Mouse (Mus musculus): ENCODE results near the gene Olfr593. TPM values are rescaled to one million over a fixed set of nuclear protein-coding genes. Genes with fewer than 3 reads are reported as not detected.

Gene Olfr593
- not detected in 2 replicates for polyA plus RNA-seq (2012; rRNA removed)

DNA sequence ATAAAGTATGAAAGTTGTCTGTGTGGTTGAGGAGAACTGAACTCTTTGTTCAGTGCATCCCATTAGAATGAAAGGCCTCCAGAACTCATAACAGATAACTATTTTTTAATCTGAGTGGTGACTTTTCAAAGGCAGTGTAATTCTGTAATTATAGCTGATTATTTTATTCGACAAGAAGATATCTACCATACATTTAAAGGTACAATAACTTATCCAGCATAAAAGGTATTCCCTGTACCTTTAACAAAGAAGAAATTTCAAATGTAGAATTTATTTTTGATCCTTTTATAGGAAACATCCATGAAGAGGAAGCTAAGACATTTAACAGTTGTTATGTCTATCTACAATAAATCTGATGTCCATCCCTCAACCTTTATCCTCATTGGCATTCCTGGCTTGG is at the start of gene Olfr593:
TSS of gene Olfr593 (plus strand) at position 301 of the 400 bp plus-strand sequence.

DNA sequence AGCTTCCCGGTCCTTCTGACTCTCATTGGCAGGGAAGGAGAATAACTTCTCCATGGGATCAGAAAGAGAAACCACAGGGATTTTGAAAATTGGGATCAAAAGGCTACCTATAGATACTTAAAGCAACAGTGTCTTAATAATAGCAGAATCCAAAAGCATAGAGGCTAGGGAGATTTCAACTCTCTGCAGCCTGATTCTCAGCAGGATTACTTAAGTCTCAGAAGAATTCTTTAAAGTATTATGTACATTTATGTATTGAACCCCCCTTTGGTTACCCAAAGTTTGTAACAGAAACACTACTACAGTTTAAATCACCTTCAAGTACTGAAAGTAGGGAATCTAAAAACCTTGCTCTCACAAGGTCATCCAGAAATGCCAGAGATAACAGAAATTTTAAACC is 33.4 kb upstream of the Olfr593 start, which contains the start of gene Olfr591:
TSS of gene Olfr591 (minus strand) at position 101 of the 400 bp plus-strand sequence.

DNA sequence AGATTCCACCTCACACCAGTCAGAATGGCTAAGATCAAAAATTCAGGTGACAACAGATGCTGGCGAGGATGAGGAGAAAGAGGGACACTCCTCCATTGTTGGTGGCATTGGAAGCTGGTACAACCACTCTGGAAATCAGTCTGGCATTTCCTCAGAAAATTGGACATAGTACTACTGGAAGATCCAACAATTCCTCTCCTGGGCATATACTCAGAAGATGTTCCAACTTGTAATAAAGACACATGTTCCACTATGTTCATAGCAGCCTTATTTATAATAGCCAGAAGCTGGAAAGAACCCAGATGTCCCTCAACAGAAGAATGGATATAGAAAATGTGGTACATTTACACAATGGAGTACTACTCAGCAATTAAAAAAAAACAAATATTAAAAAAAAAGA is 27.2 kb upstream of the Olfr593 start, which contains the start of gene Olfr592:
TSS of gene Olfr592 (plus strand) at position 301 of the 400 bp plus-strand sequence.

DNA sequence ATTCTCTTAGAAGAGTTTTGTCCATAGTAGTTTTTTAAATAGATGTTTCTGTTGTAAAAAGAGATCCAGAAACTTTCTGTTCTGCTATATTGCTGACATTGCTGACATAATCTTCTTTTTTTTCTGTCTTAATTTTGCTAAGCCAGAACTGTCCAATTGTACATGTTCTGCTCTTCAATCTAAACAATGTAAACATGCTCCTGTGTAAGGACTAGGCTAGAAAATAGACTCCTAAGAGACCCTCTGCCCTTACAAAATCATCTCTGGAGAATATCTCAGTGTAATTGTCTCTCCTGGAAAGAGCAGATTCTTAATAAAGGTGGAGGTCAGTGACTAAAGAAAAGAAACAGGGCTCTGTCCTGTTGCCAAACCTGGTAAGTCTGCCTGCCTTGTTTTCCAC is 5.0 kb downstream of the Olfr593 start, which contains the start of gene Olfr594:
TSS of gene Olfr594 (plus strand) at position 301 of the 400 bp plus-strand sequence.

DNA sequence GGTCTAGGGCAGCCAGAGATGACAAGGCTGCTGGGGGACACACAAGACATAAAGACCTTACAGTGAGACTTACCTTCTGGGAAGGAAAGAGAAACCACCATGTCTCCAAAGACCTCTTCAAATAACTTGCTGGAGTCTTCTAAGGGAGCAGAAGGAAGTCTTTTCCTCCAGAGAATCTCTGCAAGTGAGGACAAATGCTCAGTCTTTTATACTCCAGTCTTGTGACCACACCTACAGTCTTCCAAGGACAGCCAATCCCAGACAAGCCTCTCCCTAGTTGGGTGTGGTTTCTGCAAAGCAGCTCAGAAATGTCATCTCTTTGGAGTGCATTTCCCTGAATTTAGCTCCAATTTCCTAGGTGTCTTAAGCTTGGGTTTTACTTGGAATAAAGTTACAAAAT is 40.7 kb downstream of the Olfr593 start, which contains the start of gene Usp17ld:
TSS of gene Usp17ld (minus strand) at position 101 of the 400 bp plus-strand sequence.

Other genes starting within 250 kb of the Olfr593 start
- not detected in 2 replicates for gene Olfr576, start 249.2 kb upstream of the Olfr593 start, polyA plus RNA-seq (2012; rRNA removed)
- gene Olfr577, start 235.9 kb upstream of the Olfr593 start, polyA plus RNA-seq (2012; rRNA removed), result not detected in 2 replicates
- gene Olfr578, start 222.5 kb upstream of the Olfr593 start, polyA plus RNA-seq (2012; rRNA removed), result not detected in 2 replicates
- gene Olfr582, start 173.8 kb upstream of the Olfr593 start, polyA plus RNA-seq (2012; rRNA removed), result not detected in 2 replicates
- gene Olfr583, start 160.6 kb upstream of the Olfr593 start, polyA plus RNA-seq (2012; rRNA removed), result not detected in 2 replicates
- gene Olfr584, start 130.0 kb upstream of the Olfr593 start, polyA plus RNA-seq (2012; rRNA removed), result not detected in 2 replicates
- not detected in 2 replicates for gene Olfr585, start 114.1 kb upstream of the Olfr593 start, polyA plus RNA-seq (2012; rRNA removed)
- gene Olfr586, start 86.2 kb upstream of the Olfr593 start, polyA plus RNA-seq (2012; rRNA removed), result not detected in 2 replicates
- gene Olfr588-ps1, start 71.0 kb upstream of the Olfr593 start, polyA plus RNA-seq (2012; rRNA removed), result not detected in 2 replicates
- not detected in 2 replicates for gene Olfr589, start 55.5 kb upstream of the Olfr593 start, polyA plus RNA-seq (2012; rRNA removed)
- gene Olfr591, start 33.5 kb upstream of the Olfr593 start, polyA plus RNA-seq (2012; rRNA removed), result not detected in 2 replicates
- gene Olfr592, start 27.1 kb upstream of the Olfr593 start, polyA plus RNA-seq (2012; rRNA removed), result not detected in 2 replicates
- gene Olfr594, start 5.1 kb downstream of the Olfr593 start, polyA plus RNA-seq (2012; rRNA removed), result not detected in 2 replicates
- gene Usp17ld, start 40.6 kb downstream of the Olfr593 start, polyA plus RNA-seq (2012; rRNA removed), result not detected in 2 replicates
- gene Olfr596, start 93.8 kb downstream of the Olfr593 start, polyA plus RNA-seq (2012; rRNA removed), result not detected in 2 replicates
- gene Olfr597, start 104.5 kb downstream of the Olfr593 start, polyA plus RNA-seq (2012; rRNA removed), result not detected in 2 replicates
- gene Olfr598, start 111.7 kb downstream of the Olfr593 start, polyA plus RNA-seq (2012; rRNA removed), result not detected in 2 replicates
- gene Olfr599, start 124.1 kb downstream of the Olfr593 start, polyA plus RNA-seq (2012; rRNA removed), result not detected in 2 replicates
- gene Olfr600, start 137.8 kb downstream of the Olfr593 start, polyA plus RNA-seq (2012; rRNA removed), result not detected in 2 replicates
- gene Olfr601, start 150.8 kb downstream of the Olfr593 start, polyA plus RNA-seq (2012; rRNA removed), result not detected in 2 replicates
- gene Olfr603, start 174.3 kb downstream of the Olfr593 start, polyA plus RNA-seq (2012; rRNA removed), result not detected in 2 replicates
- gene Usp17lc, start 203.2 kb downstream of the Olfr593 start, polyA plus RNA-seq (2012; rRNA removed), result not detected in 2 replicates
- gene Olfr605, start 233.6 kb downstream of the Olfr593 start, polyA plus RNA-seq (2012; rRNA removed), result not detected in 2 replicates
- not detected in 2 replicates for gene Olfr606, start 237.2 kb downstream of the Olfr593 start, polyA plus RNA-seq (2012; rRNA removed)